Mouse (Mus musculus) T-helper 2 cell (primary cell): ENCODE measurements at regions not wholly inside any gene's neighbourhood (a gene's known extent, or its start where the extent isn't known, plus 50 kb on each side); places are given as distances from the start of the nearest gene placed in this dataset.

Experiments used
- in situ Hi-C: fragments of 300-600 bp; cut with MboI, MseI; formaldehyde crosslinking; loops from one replicate; pipeline ENCODE4 v1.15.1; 2025; ENCODE audit warnings: high pct_unique_total_duplicates

DNA sequence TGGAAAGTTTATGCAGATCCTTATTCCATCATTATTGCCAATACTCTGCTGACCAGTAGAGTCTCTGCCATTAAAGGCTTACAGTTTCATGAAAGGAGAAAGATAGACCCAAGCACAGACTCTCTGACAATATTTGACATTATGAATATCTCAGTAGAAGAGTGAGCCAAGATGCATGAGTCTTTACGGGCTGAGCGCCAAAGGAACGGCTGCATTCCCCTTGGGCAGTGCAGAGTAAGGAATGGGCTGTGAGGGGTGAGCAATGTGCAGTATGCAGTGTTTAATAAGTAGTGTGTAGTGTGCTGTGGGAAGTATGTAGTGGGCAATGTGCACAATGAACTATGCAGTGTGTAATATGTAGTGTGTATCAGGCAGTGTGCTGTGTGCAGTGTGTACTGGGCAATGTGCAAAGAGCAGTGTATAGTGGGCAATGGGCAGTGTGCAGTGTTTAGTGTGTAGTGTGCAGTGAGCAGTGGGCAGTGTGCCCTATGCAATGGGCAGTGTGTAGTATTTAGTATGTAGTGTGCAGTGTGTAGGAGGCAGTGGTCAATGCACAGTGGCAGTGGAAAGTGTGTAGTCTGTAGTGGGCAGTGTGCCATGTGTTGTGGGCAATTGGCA is 671.8 kb downstream of the 5730522E02Rik start:
- in situ Hi-C loops: no loop called here

DNA sequence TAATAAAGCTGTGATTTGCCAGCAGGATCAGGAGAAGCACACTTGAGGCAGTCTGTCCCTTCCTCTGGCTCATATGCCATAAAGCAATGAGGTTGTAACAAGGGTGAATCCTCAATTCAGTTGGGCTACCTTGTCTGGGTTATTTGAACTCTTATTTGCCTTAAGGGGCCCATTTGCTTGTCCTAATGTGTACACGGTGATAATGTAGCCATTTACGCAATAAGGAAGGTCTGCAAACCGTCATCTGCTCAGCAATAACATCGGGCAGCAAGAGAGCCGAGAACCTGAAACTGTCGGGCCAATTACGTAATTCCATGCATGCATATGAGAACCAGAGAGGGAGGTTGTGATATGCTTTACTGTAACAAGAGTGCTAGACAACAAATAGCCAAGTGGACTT is 674.5 kb downstream of the 5730522E02Rik start:
- in situ Hi-C loops: no loop called here

DNA sequence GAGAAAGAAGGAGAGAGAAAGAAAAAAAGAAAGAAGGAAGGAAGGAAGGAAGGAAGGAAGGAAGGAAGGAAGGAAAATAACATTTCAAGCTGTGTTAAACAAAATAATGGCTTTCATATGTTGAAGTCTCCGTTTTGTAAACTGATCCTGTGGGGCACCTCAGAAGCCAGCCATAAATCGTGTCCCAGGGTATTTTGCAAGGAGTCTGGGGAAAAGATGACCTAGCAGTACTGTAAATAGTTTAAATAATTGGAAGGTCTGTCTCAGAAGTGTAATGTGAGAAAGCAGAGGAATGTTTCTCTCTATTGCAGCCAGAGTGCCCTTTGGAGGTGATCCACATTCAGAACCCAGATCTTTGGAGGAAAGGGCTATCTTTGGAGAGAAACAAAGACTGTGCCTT is 677.5 kb downstream of the 5730522E02Rik start:
- in situ Hi-C loops: no loop called here

DNA sequence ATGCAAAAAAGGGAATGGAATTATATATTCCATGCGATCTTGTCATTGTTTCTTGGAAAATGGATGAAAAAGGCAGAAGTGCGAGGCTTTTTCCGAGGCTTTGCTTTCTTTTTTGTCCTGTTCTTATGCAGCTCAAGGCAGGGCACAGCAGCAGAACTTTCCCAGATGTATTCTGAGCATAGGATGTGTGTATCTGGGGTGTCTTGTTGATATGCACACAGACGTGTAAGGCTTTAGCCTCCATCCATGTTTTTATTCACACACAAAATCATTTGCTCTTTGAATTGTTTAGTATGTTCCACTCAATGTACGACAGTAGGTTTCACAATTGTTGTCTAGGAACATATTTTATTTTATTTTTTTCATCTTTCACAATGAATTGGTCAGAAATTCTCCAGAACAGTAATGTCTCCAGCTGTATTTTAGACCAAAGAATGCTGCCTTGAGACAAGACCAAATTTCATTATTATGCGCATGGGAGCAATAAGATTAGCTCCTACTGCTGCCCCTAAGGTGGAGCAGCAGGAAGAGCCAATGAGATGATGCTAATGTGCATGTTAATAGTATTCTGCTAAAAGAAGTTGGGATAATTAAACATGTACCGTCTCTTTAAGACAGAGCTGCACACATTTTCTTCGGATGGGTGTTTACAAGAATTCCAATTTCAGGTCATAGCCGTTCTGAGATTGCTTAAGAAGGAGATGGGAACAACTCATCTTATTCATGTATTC is 678.7 kb downstream of the 5730522E02Rik start:
- in situ Hi-C loops: no loop called here

DNA sequence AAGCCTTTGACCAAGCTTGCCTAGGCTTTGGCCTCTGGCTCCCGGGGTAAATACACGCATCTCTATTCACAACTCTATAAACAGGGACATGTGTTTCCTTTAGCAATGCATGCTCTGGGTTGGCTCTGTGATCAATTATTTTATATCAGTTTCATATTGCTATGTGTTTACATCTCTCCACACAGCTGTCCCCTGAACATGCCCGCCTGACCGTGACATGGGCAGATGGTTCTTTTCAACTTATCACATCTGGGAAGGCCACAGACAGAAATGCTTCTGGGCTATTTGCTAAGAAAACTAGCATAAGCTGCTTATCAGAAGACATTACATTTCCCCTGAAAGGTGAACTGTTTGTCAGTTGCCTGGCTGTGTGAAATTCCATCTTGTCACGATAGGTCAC is 682.5 kb downstream of the 5730522E02Rik start:
- in situ Hi-C loops: loop anchor here (10.0 kb wide), 1 partner anchor 863 kb away; no protein-coding TSS in a partner anchor

DNA sequence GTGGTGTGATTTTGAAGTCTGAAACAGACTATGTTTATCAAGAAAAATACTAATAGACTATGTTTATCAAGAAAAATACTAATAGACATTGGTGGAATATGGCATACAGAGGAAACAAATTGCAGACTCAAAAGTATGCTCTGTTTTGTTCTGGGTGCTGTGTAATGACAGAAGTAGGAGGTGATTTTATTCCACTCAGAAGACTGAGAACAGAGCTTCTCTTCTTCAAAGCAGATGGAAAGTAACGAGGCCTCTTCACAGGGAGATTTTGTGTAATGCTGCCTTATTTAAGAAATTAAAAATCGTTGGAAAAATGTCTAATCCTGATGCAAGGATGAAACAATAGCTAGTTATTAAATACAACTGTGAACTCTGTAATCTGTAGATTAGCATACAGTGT is 691.7 kb downstream of the 5730522E02Rik start:
- in situ Hi-C loops: no loop called here

DNA sequence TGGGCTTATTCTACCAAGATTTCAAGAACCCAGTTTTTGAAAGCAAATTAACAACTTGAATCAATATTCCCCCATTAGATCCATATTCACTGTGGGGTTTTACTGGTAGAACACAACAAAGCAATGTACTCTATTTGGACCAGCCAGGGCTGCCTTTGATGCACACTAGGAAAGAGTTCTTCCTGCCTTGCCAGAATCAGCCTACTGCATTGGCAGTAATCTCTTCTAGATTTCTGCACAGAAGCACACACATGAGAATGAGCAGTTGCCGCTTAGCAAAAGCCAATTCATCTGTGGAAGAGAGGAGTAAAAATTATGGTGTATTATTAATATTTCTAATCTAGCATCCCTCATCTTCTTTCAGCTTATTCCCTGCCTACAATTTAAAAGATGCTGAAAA is 692.4 kb downstream of the 5730522E02Rik start:
- in situ Hi-C loops: no loop called here

DNA sequence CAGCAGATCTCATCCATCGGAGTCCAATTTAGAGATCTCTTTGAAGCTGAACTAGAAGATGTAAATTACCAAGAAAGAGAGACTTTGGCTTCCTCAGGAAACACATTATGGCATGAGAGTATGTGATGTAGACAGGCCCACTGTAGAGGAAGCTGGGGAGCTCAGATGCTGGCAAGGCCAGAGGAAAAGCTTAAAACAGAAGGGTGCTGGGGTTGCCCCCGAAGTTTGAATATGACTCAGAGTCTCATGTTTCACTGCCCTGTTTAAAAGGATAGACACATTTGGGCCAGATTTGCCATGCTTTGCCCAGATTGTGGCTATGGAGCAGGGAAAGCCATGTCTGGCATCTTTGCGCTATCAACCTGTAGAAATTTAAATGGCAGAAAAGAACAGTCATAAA is 705.1 kb downstream of the 5730522E02Rik start:
- in situ Hi-C loops: no loop called here

DNA sequence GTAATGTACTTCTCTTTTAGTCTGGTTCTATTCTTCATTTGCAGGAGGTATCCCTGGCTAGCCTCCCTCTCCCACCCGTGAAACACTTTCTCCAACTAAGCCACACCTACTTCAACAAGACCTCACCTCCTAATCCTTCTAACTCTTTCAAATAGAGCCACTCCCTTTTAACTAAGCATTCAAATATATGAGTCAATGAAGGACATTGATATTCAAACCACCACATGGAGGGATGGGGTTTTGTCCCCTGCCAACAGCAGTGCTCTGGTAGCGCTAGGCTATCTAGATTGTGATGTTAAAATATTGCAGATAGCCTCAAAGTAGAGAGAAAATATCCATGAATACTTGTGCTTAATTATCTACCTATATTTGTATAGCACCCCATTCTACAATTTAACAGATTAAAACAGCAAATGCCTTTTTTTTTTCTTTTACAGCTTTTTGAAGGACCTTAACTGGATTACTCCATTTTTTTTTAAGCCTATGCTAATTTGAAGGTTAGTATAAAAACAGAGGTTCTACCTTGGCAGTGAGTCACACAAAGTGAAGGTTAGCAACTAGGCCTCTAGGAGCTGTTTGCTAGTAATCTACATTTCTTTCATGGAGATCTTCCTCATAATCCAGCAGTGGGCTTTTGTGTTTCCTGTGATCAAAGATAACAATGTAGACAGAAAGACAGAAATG is 736.7 kb downstream of the 5730522E02Rik start:
- in situ Hi-C loops: no loop called here

DNA sequence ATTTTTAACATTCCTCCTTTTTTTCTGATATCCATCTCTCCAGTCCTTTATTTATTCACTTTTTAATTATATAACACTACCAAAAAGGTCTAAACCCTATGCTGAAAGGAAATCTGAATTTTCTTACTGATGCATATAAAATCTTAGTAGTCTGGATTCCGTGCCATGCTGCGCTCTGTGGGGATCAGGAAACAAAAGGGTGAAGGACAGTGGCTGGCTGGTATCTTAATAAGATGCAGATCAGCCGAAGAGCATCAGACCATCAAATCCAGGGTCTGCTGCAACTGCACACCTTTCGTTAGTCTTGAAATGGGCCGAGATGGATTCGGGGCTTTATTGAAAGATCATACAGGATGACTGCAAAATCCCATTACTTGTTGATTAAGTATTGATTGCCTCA is 740.7 kb downstream of the 5730522E02Rik start:
- in situ Hi-C loops: no loop called here

DNA sequence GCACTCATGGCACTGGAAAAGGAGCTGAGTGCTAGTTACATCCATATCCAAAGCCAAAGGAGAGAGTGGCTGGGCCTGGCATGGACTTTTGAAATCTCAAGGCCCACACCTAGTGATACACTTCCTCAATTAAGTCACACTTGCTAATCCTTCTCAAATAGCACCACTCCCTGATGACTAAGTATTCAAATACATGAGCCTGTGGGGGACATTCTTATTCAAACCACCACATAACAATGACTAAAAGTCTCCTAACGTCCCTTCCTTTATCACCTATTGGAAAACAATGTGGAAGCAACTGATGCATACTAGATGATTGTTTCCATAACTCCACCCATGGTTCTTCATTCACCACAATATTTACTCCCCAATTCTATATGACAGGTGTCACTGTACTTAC is 773.4 kb downstream of the 5730522E02Rik start:
- in situ Hi-C loops: no loop called here

DNA sequence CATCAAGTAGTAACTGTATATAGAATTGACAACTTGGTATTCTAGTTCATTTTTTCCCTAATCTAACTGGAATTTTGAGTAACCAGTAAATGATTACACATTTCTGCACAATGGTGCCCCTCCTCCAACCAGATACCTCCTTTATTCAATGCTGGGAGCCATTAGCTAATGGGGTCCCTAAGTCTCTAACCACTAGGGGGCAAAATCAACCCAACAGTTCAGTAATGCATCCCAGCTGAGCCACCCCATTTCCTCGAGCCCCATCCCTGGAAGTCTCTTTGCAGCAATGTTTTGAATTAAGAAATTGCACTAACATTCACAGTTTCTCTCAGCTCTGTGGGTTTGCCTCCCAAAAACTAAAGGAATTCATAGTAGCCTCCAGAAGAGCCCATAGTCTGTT is 774.9 kb downstream of the 5730522E02Rik start:
- in situ Hi-C loops: no loop called here

DNA sequence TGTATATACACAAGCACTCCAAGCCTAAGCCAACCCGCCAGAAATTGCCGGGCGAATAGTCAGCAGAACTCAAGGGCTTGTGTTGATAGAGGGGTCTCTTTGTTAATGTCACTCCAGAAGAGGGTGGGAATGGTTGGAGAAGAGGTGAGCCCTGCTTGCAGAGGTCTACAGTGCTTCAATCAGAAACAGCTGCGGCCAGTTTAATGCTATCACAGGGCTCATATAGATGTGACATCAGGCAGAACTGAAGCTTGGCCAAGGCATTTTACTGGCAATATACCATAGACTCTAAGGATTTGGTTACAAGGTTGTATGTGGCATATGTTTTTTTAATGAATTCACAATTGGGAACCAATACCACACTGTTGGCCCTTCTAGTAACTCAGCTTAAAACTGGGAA is 787.4 kb downstream of the 5730522E02Rik start:
- in situ Hi-C loops: no loop called here

DNA sequence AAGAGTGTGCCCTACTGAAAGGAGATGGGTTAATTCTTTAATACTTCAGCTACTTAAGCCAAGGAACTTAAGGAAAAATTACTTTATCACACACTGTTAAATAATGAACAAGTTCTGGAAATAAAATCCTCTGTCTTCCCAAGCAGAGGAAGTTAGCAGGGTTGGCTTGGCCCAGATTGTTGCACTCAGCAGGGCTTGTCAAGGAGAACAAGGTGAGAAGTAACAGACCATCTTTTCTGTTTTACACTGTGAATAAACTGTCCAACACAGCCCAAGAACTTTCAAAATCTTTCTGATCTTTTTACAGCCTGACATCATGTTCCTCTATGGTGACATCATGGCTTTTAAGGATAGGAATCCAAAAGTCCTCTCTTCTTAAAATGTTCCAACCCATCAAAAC is 789.1 kb downstream of the 5730522E02Rik start:
- in situ Hi-C loops: no loop called here

DNA sequence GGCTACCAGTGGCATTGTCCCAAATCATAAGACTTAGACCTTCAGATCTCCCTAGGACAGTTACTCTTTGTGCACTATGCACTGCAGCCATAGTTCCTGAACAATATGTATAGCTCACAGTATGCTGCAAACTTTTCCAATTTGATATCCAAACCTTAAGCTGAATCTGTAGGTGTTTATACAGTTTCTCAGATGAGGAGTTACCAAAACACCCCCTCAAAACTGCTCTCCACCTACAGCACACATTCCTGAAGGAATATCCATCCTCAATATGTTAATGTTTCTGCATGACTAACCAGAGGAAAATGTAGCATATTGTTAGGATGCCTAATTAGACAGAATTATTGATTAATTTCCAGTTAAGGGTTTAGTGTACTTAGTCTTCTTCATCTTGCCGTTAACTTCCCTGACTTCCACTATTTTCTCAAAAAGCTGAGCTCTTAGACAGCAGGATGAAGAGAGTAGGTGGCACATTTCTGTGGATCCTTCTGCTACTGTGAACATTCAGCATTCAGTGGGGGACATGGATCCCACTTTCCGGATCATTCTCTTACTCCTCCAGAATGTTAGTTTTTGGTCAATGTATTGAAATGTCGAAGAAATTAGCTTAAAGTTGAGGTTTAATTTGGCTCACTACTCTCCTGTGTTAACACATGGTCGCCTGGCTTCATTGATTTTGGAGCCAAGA is 800.0 kb downstream of the 5730522E02Rik start:
- in situ Hi-C loops: no loop called here

DNA sequence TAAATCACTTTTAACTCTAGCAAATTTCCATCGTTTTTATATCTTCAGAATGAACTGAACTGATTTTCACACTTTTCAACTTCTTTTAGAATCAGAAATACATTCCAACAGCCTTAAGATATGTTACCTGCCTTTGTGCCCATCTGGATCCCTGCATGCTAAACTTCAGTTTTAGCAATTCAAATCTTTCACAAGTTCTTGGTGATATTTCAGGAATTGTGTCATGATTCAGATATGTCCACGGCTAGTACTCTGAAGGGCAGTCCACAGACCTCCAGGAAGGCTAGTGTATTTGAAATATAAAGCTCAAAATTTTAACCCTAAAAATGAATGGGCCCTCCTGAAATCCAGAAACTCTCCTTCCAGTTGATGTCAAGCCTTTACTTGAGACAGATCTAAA is 818.9 kb downstream of the 5730522E02Rik start:
- in situ Hi-C loops: no loop called here

DNA sequence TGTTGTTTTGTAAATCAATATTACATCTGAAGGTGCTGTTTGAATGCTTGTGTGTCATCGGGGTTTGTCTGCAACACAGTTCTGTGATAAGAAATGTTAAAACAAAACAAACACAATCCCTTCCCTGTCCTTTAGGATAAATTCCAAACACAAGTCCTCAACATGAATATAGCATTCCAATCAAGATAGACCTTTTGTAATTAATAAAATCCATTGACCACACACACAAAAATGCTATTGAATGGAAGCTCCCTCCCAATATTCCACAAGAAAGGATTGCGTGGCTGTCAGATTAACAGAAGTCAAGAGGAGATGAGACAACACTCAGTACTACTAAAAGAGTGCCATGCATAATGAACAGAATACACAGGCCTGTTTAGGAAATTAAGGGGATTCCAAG is 843.5 kb downstream of the 5730522E02Rik start:
- in situ Hi-C loops: no loop called here

DNA sequence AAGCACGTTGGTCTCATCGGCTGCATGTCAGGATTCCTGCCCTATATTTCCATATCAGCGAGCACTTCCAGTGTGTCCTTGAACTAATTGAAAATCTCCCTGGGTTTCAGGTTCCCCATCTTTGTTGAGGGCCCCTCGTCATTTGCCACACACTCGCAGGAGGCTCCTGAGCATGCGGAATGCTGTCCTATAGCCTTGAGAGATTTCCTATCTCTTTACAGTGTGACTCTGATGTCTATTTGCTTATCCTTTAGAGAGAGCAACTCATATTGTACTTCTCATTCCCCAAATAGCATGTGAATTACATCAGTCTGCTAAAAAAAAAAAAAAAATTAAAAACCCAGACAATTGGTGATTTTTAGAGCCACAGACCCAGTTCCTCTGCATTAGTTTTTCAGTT is 845.1 kb downstream of the 5730522E02Rik start:
- in situ Hi-C loops: no loop called here

DNA sequence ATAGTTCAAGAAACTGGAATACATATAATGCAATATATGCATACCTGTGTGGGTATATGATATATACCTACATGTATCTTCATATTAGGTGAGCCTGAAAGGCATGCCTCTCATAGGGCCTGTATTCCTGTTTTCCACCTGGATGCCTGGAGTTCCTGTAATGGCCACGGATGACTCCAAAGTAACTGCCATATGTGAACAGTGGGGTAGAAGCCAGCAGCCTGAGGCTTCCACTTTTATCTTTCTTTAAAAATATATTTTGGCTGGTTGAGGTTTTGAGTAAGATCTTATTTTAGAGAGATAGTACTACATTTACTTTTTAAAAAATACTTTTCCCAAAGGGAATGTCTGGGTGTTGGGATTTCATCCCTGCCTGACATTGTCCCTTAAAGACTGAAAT is 850.8 kb downstream of the 5730522E02Rik start:
- in situ Hi-C loops: no loop called here

DNA sequence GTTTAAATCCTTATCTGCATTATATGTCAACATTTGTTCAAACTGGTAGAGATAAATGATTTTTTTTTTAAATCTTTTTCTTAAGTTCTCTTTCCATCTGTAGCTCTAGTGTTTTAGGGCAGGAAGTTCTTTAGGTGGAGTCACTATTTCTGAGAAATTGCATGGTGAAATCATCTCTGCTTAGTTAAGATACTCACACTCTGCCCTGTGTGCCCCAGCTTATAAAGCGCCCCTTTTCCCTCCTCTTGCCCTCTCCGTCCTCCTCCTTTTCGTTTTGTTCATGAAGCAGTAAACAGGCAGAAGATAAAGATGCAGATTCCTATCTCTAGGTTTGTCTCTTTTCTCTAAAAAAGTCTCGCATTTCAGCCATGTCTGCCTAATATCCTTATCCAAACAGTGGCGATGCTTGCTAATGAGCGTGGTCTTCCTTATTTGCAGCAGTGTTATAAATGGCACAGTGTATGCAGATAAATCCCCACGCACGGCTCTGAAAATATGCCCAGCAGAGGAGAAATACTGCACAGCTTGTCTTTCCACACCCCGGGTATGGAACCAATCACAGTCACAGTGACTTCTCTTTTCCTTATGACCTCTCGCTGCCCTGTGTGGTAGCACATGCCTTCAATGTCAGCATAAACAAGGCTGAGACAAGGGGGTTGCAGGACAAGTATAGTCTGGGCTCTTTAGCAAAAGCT is 852.7 kb downstream of the 5730522E02Rik start:
- in situ Hi-C loops: no loop called here

DNA sequence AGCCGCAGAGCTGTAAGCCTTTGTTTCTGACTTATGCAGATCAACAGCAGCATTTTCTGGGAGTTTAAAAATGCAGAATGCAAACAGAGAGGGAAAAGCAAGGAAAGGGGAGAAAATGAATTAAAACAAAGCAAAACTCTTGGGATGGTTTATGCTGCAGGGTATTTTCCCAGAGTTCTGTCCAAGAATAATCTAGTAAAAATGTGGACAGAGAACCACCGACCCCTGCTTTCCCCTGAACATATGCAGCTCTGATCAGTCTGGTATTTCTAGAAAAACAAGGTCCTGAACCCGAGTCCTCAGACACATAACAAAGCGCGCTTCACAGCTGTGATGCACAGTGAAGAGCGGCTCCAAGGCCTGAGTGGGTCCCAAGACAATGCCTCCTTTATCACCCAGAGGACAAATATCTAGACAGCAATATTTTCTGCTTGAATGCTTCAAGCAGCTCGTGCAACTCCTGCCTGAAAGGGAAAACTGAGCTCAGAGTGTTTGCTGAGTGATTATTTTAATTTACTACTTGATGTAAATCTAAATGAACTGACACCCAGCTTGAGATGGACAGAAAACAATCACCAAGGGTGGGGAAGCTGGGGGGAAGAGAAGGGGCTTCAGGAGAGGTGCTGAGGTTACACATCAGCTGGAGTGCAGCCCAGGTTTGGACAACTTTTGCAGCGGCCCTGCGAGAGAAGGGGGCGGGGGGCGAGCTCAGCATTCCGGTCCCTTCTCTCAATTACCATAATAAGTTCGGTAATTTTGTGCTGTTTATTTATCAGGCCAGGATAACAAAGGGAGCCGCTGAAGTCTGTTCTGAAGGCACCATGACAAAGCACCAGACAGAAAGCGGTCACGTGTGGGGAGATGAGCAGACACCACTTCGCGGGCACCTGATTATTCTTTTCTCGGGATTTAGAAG is 853.6 kb downstream of the 5730522E02Rik start:
- in situ Hi-C loops: no loop called here
